Mouse (Mus musculus): ENCODE results near the gene Baiap2l1.

DNA sequence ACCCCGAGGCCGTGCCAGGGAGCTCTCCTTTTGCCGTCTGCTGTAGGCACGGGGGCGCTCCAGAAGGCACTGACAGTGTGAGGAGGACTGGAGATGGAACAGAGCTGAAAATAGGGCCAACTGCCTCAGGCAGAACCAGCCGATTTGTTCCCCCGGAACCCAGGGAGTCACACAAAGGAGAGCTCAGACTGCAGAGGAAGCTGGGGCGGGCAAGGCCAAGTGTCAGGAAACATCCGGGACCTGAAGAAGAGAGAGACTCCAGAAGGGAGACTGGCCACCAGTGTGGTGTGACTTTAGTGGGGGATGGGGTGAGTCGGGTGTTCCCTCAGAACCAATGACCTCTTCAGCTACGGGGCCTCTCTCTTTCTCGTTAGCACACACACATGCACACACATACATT, 138.6 kb downstream of the Baiap2l1 start:
- TF ChIP-seq CTCF (IDR thresholded peaks at IDR 0.05; ENCODE audit: control insufficient read depth, insufficient read depth, low read length), result no peak
- TF ChIP-seq POLR2A (IDR thresholded peaks at IDR 0.05; ENCODE audit: borderline replicate concordance, control insufficient read depth, low read depth, low read length), result no peak

Data from bone marrow, adult 2 months (tissue).